Mouse (Mus musculus) myocyte (in vitro differentiated cells): ENCODE measurements around the gene Hjurp. TPM values are rescaled to one million over a fixed set of nuclear protein-coding genes. Genes with fewer than 3 reads are reported as not detected.
A peak's percentile ranks its signal among the peaks of the same experiment; 100 is the strongest.

ENCODE experiments used
- H3K27me3 ChIP-seq: one replicate; pipeline ENCODE4 v1.6.1; 2011; ENCODE audit not compliant: control insufficient read depth, insufficient read depth, insufficient read length
- H3K36me3 ChIP-seq: one replicate; pipeline ENCODE4 v1.6.1; 2011; ENCODE audit not compliant: control insufficient read depth, insufficient read depth
- H3K4me2 ChIP-seq: one replicate; pipeline ENCODE4 v1.6.1; 2011; ENCODE audit warnings: low read depth, control low read depth
- H3K4me3 ChIP-seq: one replicate; pipeline ENCODE4 v1.5.1; 2011; ENCODE audit warnings: mild to moderate bottlenecking, control low read depth, moderate library complexity
- H3K79me2 ChIP-seq: one replicate; pipeline ENCODE4 v1.6.1; 2011; ENCODE audit not compliant: control insufficient read depth, insufficient read depth
- H3ac ChIP-seq: one replicate; pipeline ENCODE4 v1.6.1; 2011; ENCODE audit not compliant: control insufficient read depth, insufficient read length
- CEBPB ChIP-seq: IDR thresholded peaks from 2 replicates; pipeline ENCODE4 v1.6.1; 2011; ENCODE audit warnings: mild to moderate bottlenecking, moderate library complexity; ENCODE audit not compliant: poor library complexity, insufficient read depth, severe bottlenecking
- E2F4 ChIP-seq: IDR thresholded peaks from one replicate; pipeline ENCODE4 v1.6.1; 2011; ENCODE audit warnings: mild to moderate bottlenecking, control low read depth, moderate library complexity; ENCODE audit not compliant: insufficient read depth
- MAX ChIP-seq: IDR thresholded peaks from one replicate; pipeline ENCODE4 v1.6.1; 2011; ENCODE audit warnings: low read depth, mild to moderate bottlenecking, control low read depth
- MYOD1 ChIP-seq, 3 experiments: IDR thresholded peaks; one replicate each; pipeline ENCODE4 v1.6.1; 2011; ENCODE audit warnings: control low read depth in 2 of 3, low read depth in 2 of 3, mild to moderate bottlenecking in 2 of 3, moderate library complexity in 1 of 3; ENCODE audit not compliant: insufficient read length in 2 of 3, control insufficient read depth in 1 of 3
- MYOG ChIP-seq, 3 experiments: IDR thresholded peaks; one replicate each; pipeline ENCODE4 v1.6.1; 2011; ENCODE audit warnings: control low read depth in 2 of 3, low read depth in 2 of 3, mild to moderate bottlenecking in 2 of 3; ENCODE audit not compliant: insufficient read length in 2 of 3, control insufficient read depth in 1 of 3, insufficient read depth in 1 of 3
- POLR2A ChIP-seq: IDR thresholded peaks from one replicate; pipeline ENCODE4 v1.6.1; 2011; ENCODE audit warnings: low read depth, mild to moderate bottlenecking, control low read depth, moderate library complexity; ENCODE audit not compliant: insufficient read length
- POLR2AphosphoS2 ChIP-seq: IDR thresholded peaks from one replicate; pipeline ENCODE4 v1.6.1; 2011; ENCODE audit warnings: low read depth, control low read depth; ENCODE audit not compliant: insufficient read length
- REST ChIP-seq: IDR thresholded peaks from one replicate; pipeline ENCODE4 v1.6.1; 2011; ENCODE audit warnings: mild to moderate bottlenecking, control low read depth, moderate library complexity; ENCODE audit not compliant: insufficient read depth, insufficient read length
- SRF ChIP-seq: IDR thresholded peaks from one replicate; pipeline ENCODE4 v1.6.1; 2011; ENCODE audit warnings: low read depth; ENCODE audit not compliant: control insufficient read depth, insufficient read length
- TCF12 ChIP-seq: IDR thresholded peaks from one replicate; pipeline ENCODE4 v1.6.1; 2011; ENCODE audit warnings: mild to moderate bottlenecking, control low read depth; ENCODE audit not compliant: poor library complexity, insufficient read depth, severe bottlenecking
- TCF3 ChIP-seq: IDR thresholded peaks from one replicate; pipeline ENCODE4 v1.6.1; 2011; ENCODE audit warnings: low read depth, control low read depth; ENCODE audit not compliant: insufficient read length
- USF1 ChIP-seq: IDR thresholded peaks from one replicate; pipeline ENCODE4 v1.6.1; 2011; ENCODE audit warnings: low read depth, mild to moderate bottlenecking, control low read depth, moderate library complexity
- polyA plus RNA-seq: library from polyadenylated mRNA; unstranded; fragments of >200 nt; fragmentation: generic; extraction: Trizol; gene quantifications from one replicate; pipeline ENCODE4 v1.2.1, GENCODE M21; 2012; ENCODE audit warnings: missing spikeins

The Hjurp gene
- polyA plus RNA-seq: 37.7 TPM

DNA sequence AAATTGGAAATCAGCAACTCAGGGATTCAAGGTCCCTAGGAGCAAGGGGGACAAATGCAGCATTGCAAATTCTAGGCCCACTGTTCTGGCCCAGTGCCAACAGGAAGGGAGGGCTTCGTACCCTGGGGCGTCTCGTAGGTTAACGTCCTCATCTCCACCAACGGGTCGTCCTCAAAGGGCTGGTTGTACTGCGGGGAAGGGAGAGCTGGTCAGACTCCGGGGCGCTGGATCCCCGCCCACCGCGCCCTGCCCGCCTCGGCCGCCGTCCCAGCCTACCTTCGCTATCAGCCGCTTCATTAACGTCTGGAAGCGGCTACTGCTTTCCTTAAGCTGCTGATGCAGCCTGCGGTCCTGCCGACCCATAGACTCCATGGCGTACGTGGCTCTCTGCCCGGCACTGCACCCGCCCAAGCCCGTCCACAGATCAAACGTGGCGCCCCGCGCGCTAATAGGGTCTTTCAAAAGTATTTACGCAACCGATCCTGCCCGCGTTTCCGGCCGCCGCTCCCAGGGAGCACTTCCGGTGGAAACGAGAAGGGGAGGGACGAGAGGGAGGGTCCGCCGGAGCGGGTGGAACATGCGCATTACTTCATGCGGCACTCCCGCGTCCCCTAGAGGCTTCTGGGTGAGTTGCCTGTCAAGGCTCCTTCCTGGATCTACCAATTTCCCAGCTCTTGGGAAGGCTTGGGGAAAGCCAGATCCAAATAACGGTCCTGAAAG is at the start of gene Hjurp, which contains the start of gene Trpm8:
Gene Hjurp, minus strand, starts transcription at position 536 of the 720 bp plus-strand sequence.
Gene Trpm8, plus strand, starts transcription at position 564 of the 720 bp plus-strand sequence.
- Histone ChIP-seq H3K27me3 (no peaks in the 10 kb centered on the region), H3K36me3 (peaks cover 16% of the 10 kb centered on the region), H3K4me2 (peak within 1 kb of the TSS; percentile 73), H3ac (peak within 1 kb of the TSS; percentile 1), H3K4me3 (peak within 1 kb of the TSS; percentile 44), H3K79me2 (peaks cover 38% of the 10 kb centered on the region)
- TF ChIP-seq E2F4 (peak; percentile 99), POLR2AphosphoS2 (no peak), SRF (peak; percentile 82), MYOD1 (IDR thresholded peaks at IDR 0.05; ENCODE audit: control insufficient read depth in 1 of 3, insufficient read length in 2 of 3, low read depth in 2 of 3) (peak in 1 of 3 experiments; percentile 7), CEBPB (peak; percentile 95), MYOG (IDR thresholded peaks at IDR 0.05; ENCODE audit: control insufficient read depth in 1 of 3, insufficient read depth in 1 of 3, insufficient read length in 2 of 3, low read depth in 2 of 3) (no peak), MAX (peak; percentile 31)

DNA sequence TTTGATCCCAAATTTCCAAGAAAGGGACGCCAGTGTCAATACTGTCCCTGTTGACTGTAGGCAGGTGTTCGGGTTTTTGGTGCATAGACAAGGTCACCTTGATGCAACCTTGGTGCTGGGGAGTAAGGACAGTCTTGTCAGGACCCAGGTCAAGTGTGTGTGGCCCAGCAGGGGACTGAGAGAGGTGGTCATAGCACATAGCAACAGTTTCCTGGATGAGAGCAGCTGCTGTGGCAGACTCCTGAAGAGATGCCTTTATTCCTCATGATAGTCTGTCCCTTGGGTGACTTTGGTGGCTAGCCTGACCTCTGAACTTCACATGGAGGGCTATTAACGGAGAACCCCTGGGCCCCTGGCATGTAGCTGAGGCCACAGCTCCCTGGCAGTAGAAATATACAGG is 45.7 kb upstream of the Hjurp start:
- Histone ChIP-seq H3K4me2 (no peak overlapping the region), H3ac (no peak overlapping the region), H3K36me3 (no peaks in the 10 kb centered on the region), H3K27me3 (no peaks in the 10 kb centered on the region), H3K79me2 (no peaks in the 10 kb centered on the region), H3K4me3 (no peak overlapping the region)
- TF ChIP-seq POLR2AphosphoS2: no peak
- no peak for TF ChIP-seq MYOD1 (IDR thresholded peaks at IDR 0.05; ENCODE audit: control insufficient read depth in 1 of 3, insufficient read length in 2 of 3, low read depth in 2 of 3)

DNA sequence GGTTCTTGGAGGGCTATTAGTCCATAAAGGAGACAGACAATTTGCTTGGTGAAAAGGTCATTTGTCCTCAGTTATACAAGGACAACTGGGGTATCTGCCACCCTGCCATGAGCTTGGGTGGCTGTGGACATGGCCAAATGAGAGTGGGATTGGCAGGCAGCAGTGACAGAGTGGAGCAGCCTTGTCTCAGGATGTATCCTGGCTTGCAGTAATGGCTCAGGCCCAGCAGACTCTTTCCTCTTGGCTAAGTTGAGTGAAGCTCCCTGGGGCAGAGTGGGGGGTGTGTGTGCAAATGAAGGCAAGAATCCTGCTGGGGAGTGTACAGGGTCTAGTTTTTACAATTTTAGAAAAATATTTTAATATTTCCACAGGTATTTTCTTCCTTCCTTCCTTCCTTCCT is 44.7 kb upstream of the Hjurp start:
- no peak overlapping the region for H3K4me2 ChIP-seq
- H3K4me3 ChIP-seq: no peak overlapping the region
- H3K79me2 ChIP-seq: no peaks in the 10 kb centered on the region
- no peak for TF ChIP-seq CEBPB
- TF ChIP-seq REST: no peak
- no peak for TF ChIP-seq MAX
- no peak for TF ChIP-seq TCF12
- no peak for TF ChIP-seq MYOD1 (IDR thresholded peaks at IDR 0.05; ENCODE audit: control insufficient read depth in 1 of 3, insufficient read length in 2 of 3, low read depth in 2 of 3)
- no peak for TF ChIP-seq SRF
- no peak for TF ChIP-seq POLR2A
- no peak for TF ChIP-seq MYOG (IDR thresholded peaks at IDR 0.05; ENCODE audit: control insufficient read depth in 1 of 3, insufficient read depth in 1 of 3, insufficient read length in 2 of 3, low read depth in 2 of 3)
- TF ChIP-seq TCF3: no peak
- no peaks in the 10 kb centered on the region for H3K27me3 ChIP-seq
- H3K36me3 ChIP-seq: no peaks in the 10 kb centered on the region
- H3ac ChIP-seq: no peak overlapping the region

- Histone ChIP-seq H3K4me2 (no peak overlapping the region), H3K79me2 (no peaks in the 10 kb centered on the region), H3K36me3 (no peaks in the 10 kb centered on the region), H3ac (no peak overlapping the region), H3K27me3 (no peaks in the 10 kb centered on the region), H3K4me3 (no peak overlapping the region)
- TF ChIP-seq TCF3: no peak
- no peak for TF ChIP-seq POLR2AphosphoS2
- TF ChIP-seq SRF: no peak
- no peak for TF ChIP-seq MAX
- no peak for TF ChIP-seq REST
- no peak for TF ChIP-seq MYOG (IDR thresholded peaks at IDR 0.05; ENCODE audit: control insufficient read depth in 1 of 3, insufficient read depth in 1 of 3, insufficient read length in 2 of 3, low read depth in 2 of 3)
- no peak for TF ChIP-seq MYOD1 (IDR thresholded peaks at IDR 0.05; ENCODE audit: control insufficient read depth in 1 of 3, insufficient read length in 2 of 3, low read depth in 2 of 3)
- TF ChIP-seq TCF12: no peak
- no peak for TF ChIP-seq USF1
- TF ChIP-seq POLR2A: no peak
- no peak for TF ChIP-seq E2F4
- TF ChIP-seq CEBPB: no peak
Measured at GRCm38 (mm10) chr1:88320821-88321395, 43.5 kb upstream of the Hjurp start.

DNA sequence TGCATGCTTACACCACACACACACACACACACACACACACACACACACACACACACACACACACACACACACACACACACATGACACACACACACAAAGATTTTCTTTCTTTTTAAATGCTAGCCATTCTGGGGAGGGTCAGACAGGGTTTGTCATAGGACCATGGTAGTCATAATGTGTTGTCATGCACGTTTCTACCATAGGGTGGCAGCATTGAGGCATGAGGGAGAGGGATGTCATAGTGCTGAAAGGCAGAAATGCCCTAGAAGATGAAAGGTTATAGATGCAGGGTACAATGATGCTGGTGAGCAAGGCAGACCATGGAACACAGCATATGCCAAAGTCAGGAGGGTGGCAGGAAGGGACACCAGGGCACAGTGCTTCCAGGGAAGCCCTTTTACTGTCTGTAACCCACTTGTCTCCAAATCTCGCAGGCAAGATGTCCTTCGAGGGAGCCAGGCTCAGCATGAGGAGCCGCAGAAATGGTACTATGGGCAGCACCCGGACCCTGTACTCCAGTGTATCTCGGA is 41.2 kb upstream of the Hjurp start:
- Histone ChIP-seq H3K79me2 (no peaks in the 10 kb centered on the region), H3K36me3 (no peaks in the 10 kb centered on the region), H3ac (no peak overlapping the region), H3K27me3 (no peaks in the 10 kb centered on the region), H3K4me2 (no peak overlapping the region), H3K4me3 (no peak overlapping the region)
- TF ChIP-seq REST (no peak), SRF (no peak), MAX (no peak), POLR2A (no peak), MYOD1 (IDR thresholded peaks at IDR 0.05; ENCODE audit: control insufficient read depth in 1 of 3, insufficient read length in 2 of 3, low read depth in 2 of 3) (no peak), TCF3 (no peak), E2F4 (no peak), TCF12 (no peak), MYOG (IDR thresholded peaks at IDR 0.05; ENCODE audit: control insufficient read depth in 1 of 3, insufficient read depth in 1 of 3, insufficient read length in 2 of 3, low read depth in 2 of 3) (no peak), CEBPB (no peak), POLR2AphosphoS2 (no peak)
